Mouse (Mus musculus) neural tube, embryonic 11.5 days (tissue): Measurements from ENCODE around the gene Inafm1. TPM values are rescaled to one million over a fixed set of nuclear protein-coding genes. Genes with fewer than 3 reads are reported as not detected.
"Not testable (repeated sequence)": the region's sequence is repeated elsewhere in the genome, so short reads cannot be mapped to it uniquely, and the experiment has no call there.

Experiments
- ATAC-seq: fragments of 200-750 bp; cut with Nextera tagmentation; 2 replicates; pipeline ENCODE4 v1.8.0; 2017; ENCODE audit warnings: moderate number of reproducible peaks, mild to moderate bottlenecking, moderate TSS enrichment, moderate library complexity; ENCODE audit not compliant: insufficient read depth, low FRiP score, low TSS enrichment
- DNase-seq: peaks from one replicate; pipeline ENCODE4 v3.0.0-alpha.2; 2015; ENCODE audit warnings: low spot score
- H3K27ac ChIP-seq: fragments of 300-500 bp; sonication (generic); 2 replicates; pipeline ENCODE4 v1.5.1; 2014; ENCODE audit warnings: low read depth, mild to moderate bottlenecking, low read length
- H3K27me3 ChIP-seq: fragments of 300-500 bp; sonication (generic); 2 replicates; pipeline ENCODE4 v1.6.1; 2014; ENCODE audit warnings: mild to moderate bottlenecking, low read length, mixed read lengths; ENCODE audit not compliant: control insufficient read depth, insufficient read depth
- H3K36me3 ChIP-seq: fragments of 300-500 bp; sonication (generic); 2 replicates; pipeline ENCODE4 v1.6.1; 2014; ENCODE audit warnings: mild to moderate bottlenecking, low read length, moderate library complexity, mixed read lengths; ENCODE audit not compliant: control insufficient read depth, insufficient read depth
- H3K4me1 ChIP-seq: fragments of 300-500 bp; sonication (generic); 2 replicates; pipeline ENCODE4 v1.6.1; 2014; ENCODE audit warnings: low read length, mixed read lengths; ENCODE audit not compliant: control insufficient read depth, insufficient read depth
- H3K4me2 ChIP-seq: fragments of 300-500 bp; sonication (generic); 2 replicates; pipeline ENCODE4 v1.6.1; 2014; ENCODE audit warnings: low read depth, mild to moderate bottlenecking, moderate library complexity
- H3K4me3 ChIP-seq: fragments of 300-500 bp; sonication (generic); 2 replicates; pipeline ENCODE4 v1.5.1; 2014; ENCODE audit warnings: low read depth, low read length
- H3K9ac ChIP-seq: fragments of 300-500 bp; sonication (generic); 2 replicates; pipeline ENCODE4 v1.6.1; 2014; ENCODE audit warnings: mild to moderate bottlenecking, low read length
- H3K9me3 ChIP-seq: fragments of 300-500 bp; sonication (generic); 2 replicates; pipeline ENCODE4 v1.6.1; 2016; ENCODE audit warnings: low read length; ENCODE audit not compliant: control insufficient read depth
- WGBS: fragments of 180-500 bp; shearing (Covaris S2); extraction: QIAGEN DNeasy Blood & Tissue Kit; methylation state at CpG from one replicate; pipeline ENCODE4 v1.1.7; 2014; 5-methylcytosine and 5-hydroxymethylcytosine counted together
- polyA plus RNA-seq: library from polyadenylated mRNA; unstranded; fragments of >200 nt; fragmentation: Nextera tagmentation; extraction: Ambion mirVana; gene quantifications from 2 replicates; pipeline ENCODE4 v1.2.1, GENCODE M21; 2014

Inafm1 gene
- polyA plus RNA-seq, 1 experiment from 2014 or later: 13.8 TPM

GRCm38 (mm10) chr7:16263015-16263787 is 10.2 kb downstream of the Inafm1 start:
- no peak overlapping the region for H3K4me3 ChIP-seq
- no peak overlapping the region for H3K27ac ChIP-seq
- H3K9me3 ChIP-seq: no peaks in the 10 kb centered on the region
- no peaks in the 10 kb centered on the region for H3K36me3 ChIP-seq
- H3K9ac ChIP-seq: no peak overlapping the region
- no peaks in the 10 kb centered on the region for H3K4me1 ChIP-seq
- peak; percentile 76 for DNase-seq
- WGBS: 31% methylated on average over 8 of the region's 8 CpGs
- H3K4me2 ChIP-seq: no peak overlapping the region
- no peak for ATAC-seq
- no peaks in the 10 kb centered on the region for H3K27me3 ChIP-seq

GRCm38 (mm10) chr7:16261097-16261496 is 12.3 kb downstream of the Inafm1 start:
- ATAC-seq (no peak), DNase-seq (no peak)
- H3K4me2 ChIP-seq: no peak overlapping the region
- H3K4me1 ChIP-seq: no peaks in the 10 kb centered on the region
- H3K36me3 ChIP-seq: no peaks in the 10 kb centered on the region
- no peak overlapping the region for H3K9ac ChIP-seq
- WGBS: 68% methylated on average over 1 of the region's 1 CpGs
- no peak overlapping the region for H3K27ac ChIP-seq
- no peaks in the 10 kb centered on the region for H3K27me3 ChIP-seq
- H3K4me3 ChIP-seq: no peak overlapping the region
- H3K9me3 ChIP-seq: no peaks in the 10 kb centered on the region

GRCm38 (mm10) chr7:16259110-16259590 is 14.3 kb downstream of the Inafm1 start, which contains the start of gene C5ar1:
Gene C5ar1 (minus strand): TSS chr7:16259540.
- WGBS: 90% methylated on average over 5 of the region's 5 CpGs

GRCm38 (mm10) chr7:16257830-16258229 is 15.6 kb downstream of the Inafm1 start:
- Histone ChIP-seq H3K27me3 (no peaks in the 10 kb centered on the region), H3K9me3 (no peaks in the 10 kb centered on the region)
- no peak for DNase-seq

More at GRCm38 (mm10) chr7:16259110-16259590, 14.3 kb downstream of the Inafm1 start, which contains the start of gene C5ar1:
- H3K9ac ChIP-seq: no peak within 1 kb of the TSS
- DNase-seq (no peak), ATAC-seq (no peak)
- no peaks in the 10 kb centered on the region for H3K36me3 ChIP-seq
- H3K27ac ChIP-seq: no peak within 1 kb of the TSS
- H3K4me3 ChIP-seq: no peak within 1 kb of the TSS
- no peak within 1 kb of the TSS for H3K4me2 ChIP-seq
- no peaks in the 10 kb centered on the region for H3K9me3 ChIP-seq
- no peaks in the 10 kb centered on the region for H3K4me1 ChIP-seq
- no peaks in the 10 kb centered on the region for H3K27me3 ChIP-seq

GRCm38 (mm10) chr7:16255963-16256362 is 17.5 kb downstream of the Inafm1 start:
- not testable (repeated sequence) for H3K4me1 ChIP-seq, H3K27ac ChIP-seq, H3K36me3 ChIP-seq, H3K4me3 ChIP-seq, H3K4me2 ChIP-seq, DNase-seq, ATAC-seq, H3K9ac ChIP-seq, H3K9me3 ChIP-seq, H3K27me3 ChIP-seq
- WGBS: 86% methylated on average over 4 of the region's 4 CpGs

More at GRCm38 (mm10) chr7:16257830-16258229, 15.6 kb downstream of the Inafm1 start:
- no peaks in the 10 kb centered on the region for H3K4me1 ChIP-seq
- no peak for ATAC-seq
- no peak overlapping the region for H3K4me2 ChIP-seq
- no peaks in the 10 kb centered on the region for H3K36me3 ChIP-seq
- H3K4me3 ChIP-seq: no peak overlapping the region
- no peak overlapping the region for H3K9ac ChIP-seq
- H3K27ac ChIP-seq: no peak overlapping the region
- 90% methylated on average over 11 of the region's 11 CpGs for WGBS

- WGBS: 70% methylated on average over 4 of the region's 4 CpGs
- H3K27ac ChIP-seq: no peak overlapping the region
- ATAC-seq: no peak
- H3K9me3 ChIP-seq: no peaks in the 10 kb centered on the region
- H3K27me3 ChIP-seq: no peaks in the 10 kb centered on the region
- no peaks in the 10 kb centered on the region for H3K36me3 ChIP-seq
- no peak overlapping the region for H3K4me2 ChIP-seq
- DNase-seq: no peak
- no peak overlapping the region for H3K4me3 ChIP-seq
- no peak overlapping the region for H3K9ac ChIP-seq
- no peaks in the 10 kb centered on the region for H3K4me1 ChIP-seq
Measured at GRCm38 (mm10) chr7:16254195-16254594, 19.2 kb downstream of the Inafm1 start.

- Histone ChIP-seq H3K36me3 (no peaks in the 10 kb centered on the region), H3K4me2 (no peak overlapping the region), H3K4me3 (no peak overlapping the region), H3K27me3 (no peaks in the 10 kb centered on the region), H3K27ac (no peak overlapping the region), H3K4me1 (no peaks in the 10 kb centered on the region), H3K9ac (no peak overlapping the region), H3K9me3 (no peaks in the 10 kb centered on the region)
- 86% methylated on average over 5 of the region's 5 CpGs for WGBS
- no peak for DNase-seq
- ATAC-seq: no peak
Measured at GRCm38 (mm10) chr7:16250687-16251086, 22.7 kb downstream of the Inafm1 start.

- Histone ChIP-seq H3K4me3 (no peak overlapping the region), H3K4me2 (no peak overlapping the region), H3K9ac (no peak overlapping the region), H3K27ac (no peak overlapping the region), H3K4me1 (no peaks in the 10 kb centered on the region), H3K9me3 (no peaks in the 10 kb centered on the region), H3K36me3 (no peaks in the 10 kb centered on the region; the same call in 1 of the 2 replicates), H3K27me3 (no peaks in the 10 kb centered on the region)
- WGBS: 60% methylated on average over 1 of the region's 4 CpGs
- DNase-seq (no peak), ATAC-seq (no peak)
Measured at GRCm38 (mm10) chr7:16245958-16246357, 27.5 kb downstream of the Inafm1 start.

GRCm38 (mm10) chr7:16244067-16244466 is 29.4 kb downstream of the Inafm1 start, which contains the start of gene C5ar2:
Gene C5ar2 (minus strand): TSS chr7:16244154.
- ATAC-seq (no peak), DNase-seq (no peak)
- Histone ChIP-seq H3K4me1 (no peaks in the 10 kb centered on the region), H3K9me3 (no peaks in the 10 kb centered on the region), H3K27ac (no peak within 1 kb of the TSS), H3K36me3 (no peaks in the 10 kb centered on the region; the same call in 1 of the 2 replicates), H3K4me2 (no peak within 1 kb of the TSS), H3K4me3 (no peak within 1 kb of the TSS), H3K27me3 (no peaks in the 10 kb centered on the region), H3K9ac (no peak within 1 kb of the TSS)
- 64% methylated on average over 5 of the region's 5 CpGs for WGBS
